Mouse (Mus musculus): ENCODE measurements at regions not wholly inside any gene's neighbourhood (a gene's known extent, or its start where the extent isn't known, plus 50 kb on each side); places are given as distances from the start of the nearest gene placed in this dataset.
"Not testable (repeated sequence)": the region's sequence is repeated elsewhere in the genome, so short reads cannot be mapped to it uniquely, and the experiment has no call there.

- no peak for ATAC-seq (ENCODE audit: low TSS enrichment)
Measured at GRCm38 (mm10) chr5:148776796-148777659, 152.1 kb downstream of the Katnal1 start.

- ATAC-seq (ENCODE audit: low TSS enrichment): no peak
Measured at GRCm38 (mm10) chr5:148775232-148775631, 153.9 kb downstream of the Katnal1 start.

- ATAC-seq (ENCODE audit: low TSS enrichment): no peak
Measured at GRCm38 (mm10) chr5:148774446-148774845, 154.7 kb downstream of the Katnal1 start.

- no peak for ATAC-seq (ENCODE audit: low TSS enrichment)
Measured at GRCm38 (mm10) chr5:148769452-148769851, 159.7 kb downstream of the Katnal1 start.

- no peak for ATAC-seq (ENCODE audit: low TSS enrichment)
Measured at GRCm38 (mm10) chr5:148768346-148768745, 160.8 kb downstream of the Katnal1 start.

GRCm38 (mm10) chr5:148765993-148766392, 163.1 kb downstream of the Katnal1 start:
- ATAC-seq (ENCODE audit: low TSS enrichment): no peak

- no peak for ATAC-seq (ENCODE audit: low TSS enrichment)
Measured at GRCm38 (mm10) chr5:148760108-148760507, 169.0 kb downstream of the Katnal1 start.

GRCm38 (mm10) chr5:148758786-148759185, 170.3 kb downstream of the Katnal1 start:
- ATAC-seq (ENCODE audit: low TSS enrichment): no peak

GRCm38 (mm10) chr5:148757715-148758114, 171.4 kb downstream of the Katnal1 start:
- ATAC-seq (ENCODE audit: low TSS enrichment): no peak

GRCm38 (mm10) chr5:148757236-148757635, 171.9 kb downstream of the Katnal1 start:
- ATAC-seq (ENCODE audit: low TSS enrichment): peak; percentile 59; the same call in 1 of the 2 replicates

- ATAC-seq (ENCODE audit: low TSS enrichment): no peak
Measured at GRCm38 (mm10) chr5:148756246-148756930, 172.7 kb downstream of the Katnal1 start.

- no peak for ATAC-seq (ENCODE audit: low TSS enrichment)
Measured at GRCm38 (mm10) chr5:148755807-148756206, 173.3 kb downstream of the Katnal1 start.

- no peak for ATAC-seq (ENCODE audit: low TSS enrichment)
Measured at GRCm38 (mm10) chr5:148754896-148755295, 174.2 kb downstream of the Katnal1 start.

GRCm38 (mm10) chr5:148754363-148754762, 174.8 kb downstream of the Katnal1 start:
- ATAC-seq (ENCODE audit: low TSS enrichment): no peak

GRCm38 (mm10) chr5:148753457-148753856, 175.7 kb downstream of the Katnal1 start:
- ATAC-seq (ENCODE audit: low TSS enrichment): no peak

GRCm38 (mm10) chr5:148751980-148752379, 177.1 kb downstream of the Katnal1 start:
- no peak for ATAC-seq (ENCODE audit: low TSS enrichment)

- peak; percentile 93 for ATAC-seq (ENCODE audit: low TSS enrichment)
Measured at GRCm38 (mm10) chr5:148750002-148750734, 179.0 kb downstream of the Katnal1 start.

- no peak for ATAC-seq (ENCODE audit: low TSS enrichment)
Measured at GRCm38 (mm10) chr5:148747972-148748764, 181.0 kb downstream of the Katnal1 start.

- ATAC-seq (ENCODE audit: low TSS enrichment): no peak
Measured at GRCm38 (mm10) chr5:148747549-148747948, 181.6 kb downstream of the Katnal1 start.

- ATAC-seq (ENCODE audit: low TSS enrichment): not testable (repeated sequence)
Measured at GRCm38 (mm10) chr5:148746726-148747125, 182.4 kb downstream of the Katnal1 start.

GRCm38 (mm10) chr5:148744676-148745391, 184.3 kb downstream of the Katnal1 start:
- ATAC-seq (ENCODE audit: low TSS enrichment): no peak

Measured in frontal cortex, adult (tissue).